Mouse (Mus musculus): Measurements from ENCODE around the gene Nrp2. TPM values are rescaled to one million over a fixed set of nuclear protein-coding genes. Genes with fewer than 3 reads are reported as not detected.

The Nrp2 gene
- total and polyA plus RNA-seq, 3 experiments, result not detected

DNA sequence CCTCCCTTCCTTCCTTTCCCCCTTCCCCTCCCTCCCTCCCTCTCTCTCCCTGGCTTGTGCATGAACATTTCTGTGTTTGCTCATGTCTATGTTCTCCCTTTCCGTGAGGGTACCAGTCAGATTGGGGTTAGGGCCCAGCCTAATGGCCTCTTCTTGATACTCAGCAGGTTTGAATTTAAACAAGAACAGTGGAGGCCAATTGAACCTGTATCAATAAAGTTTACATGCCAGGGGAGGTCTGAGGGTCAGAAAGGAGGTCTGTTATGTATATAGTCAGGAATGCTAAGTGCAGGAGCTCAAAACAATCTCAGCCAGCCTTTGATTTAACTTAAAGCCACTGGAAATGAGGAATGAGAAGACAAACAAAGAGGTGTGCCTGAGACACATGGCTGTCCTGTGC lies 110.9 kb downstream of the Nrp2 start:
- no peak overlapping the region for H3K9ac ChIP-seq (ENCODE audit: control insufficient read depth, low read depth, low read length, poor library complexity, severe bottlenecking)
- H3K27me3 ChIP-seq (ENCODE audit: control insufficient read depth in 1 of 2, insufficient read depth in 2 of 2, low read length in 2 of 2), result no peaks in the 10 kb centered on the region
- H3K79me2 ChIP-seq (ENCODE audit: control insufficient read depth, insufficient read depth, low read length, poor library complexity), result no peaks in the 10 kb centered on the region
- DNase-seq (ENCODE audit: low read depth, low spot score), result no peak
- no peak overlapping the region for H3K27ac ChIP-seq (ENCODE audit: control insufficient read depth, low read depth, low read length)
- no peak overlapping the region for H3K4me3 ChIP-seq (ENCODE audit: control insufficient read depth in 1 of 2, insufficient read depth in 1 of 2, low read depth in 2 of 2, low read length in 2 of 2)
- no peak for TF ChIP-seq ZKSCAN1 (IDR thresholded peaks at IDR 0.05; ENCODE audit: low read depth, low read length)
- no peak for TF ChIP-seq CHD2 (IDR thresholded peaks at IDR 0.05; ENCODE audit: low read length)
- TF ChIP-seq RAD21 (IDR thresholded peaks at IDR 0.05; ENCODE audit: low read depth, low read length), result no peak
- no peak for TF ChIP-seq NELFE (IDR thresholded peaks at IDR 0.05; ENCODE audit: low read depth, low read length)
- H3K9me3 ChIP-seq (replicated peaks; ENCODE audit: insufficient read depth, low read length), result no peaks in the 10 kb centered on the region
- no peaks in the 10 kb centered on the region for H3K36me3 ChIP-seq (ENCODE audit: control insufficient read depth in 1 of 2, insufficient read depth in 2 of 2, low read length in 2 of 2)
- no peaks in the 10 kb centered on the region for H3K4me1 ChIP-seq (ENCODE audit: control insufficient read depth in 1 of 2, insufficient read depth in 2 of 2, low read length in 2 of 2)

DNA sequence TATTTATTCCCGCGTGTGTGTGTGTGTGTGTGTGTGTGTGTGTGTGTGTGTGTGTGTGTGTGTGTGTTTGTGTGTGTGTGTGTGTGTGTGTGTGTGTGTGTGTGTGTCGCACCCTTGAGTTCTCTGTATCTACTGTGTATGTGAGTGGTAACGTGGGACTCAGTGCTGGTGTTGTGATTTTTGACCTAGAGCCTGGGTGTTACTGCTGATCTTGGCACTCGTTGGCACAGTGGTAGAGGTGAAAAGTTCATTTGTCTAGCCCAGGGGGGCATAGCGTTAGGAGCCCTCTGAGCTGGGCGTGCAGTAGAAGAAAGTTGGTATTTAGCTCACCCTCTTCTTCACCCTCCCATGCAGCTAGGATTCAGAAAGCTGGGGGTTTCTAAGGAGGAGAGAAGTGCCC lies 114.5 kb downstream of the Nrp2 start:
- TF ChIP-seq GATA1 (IDR thresholded peaks at IDR 0.05; ENCODE audit: low read depth, low read length) (no peak), E2F4 (IDR thresholded peaks at IDR 0.05; ENCODE audit: borderline replicate concordance, low read depth, low read length) (no peak), HCFC1 (IDR thresholded peaks at IDR 0.05; ENCODE audit: low read depth, low read length) (no peak), ZNF384 (IDR thresholded peaks at IDR 0.05; ENCODE audit: low read depth, low read length) (no peak), USF2 (IDR thresholded peaks at IDR 0.05; ENCODE audit: borderline replicate concordance in 1 of 2, insufficient read depth in 1 of 2, low read depth in 1 of 2, low read length in 2 of 2) (no peak), NRF1 (IDR thresholded peaks at IDR 0.05; ENCODE audit: insufficient read depth, low read depth, low read length, poor library complexity, severe bottlenecking) (no peak), POLR2AphosphoS2 (IDR thresholded peaks at IDR 0.05; ENCODE audit: low read length) (no peak), MAFK (IDR thresholded peaks at IDR 0.05; ENCODE audit: borderline replicate concordance, low read depth, low read length) (no peak), ELF1 (IDR thresholded peaks at IDR 0.05; ENCODE audit: low read depth, low read length) (no peak), TAL1 (IDR thresholded peaks at IDR 0.05; ENCODE audit: low read length) (no peak), BHLHE40 (IDR thresholded peaks at IDR 0.05; ENCODE audit: borderline replicate concordance, low read depth, low read length) (no peak), SIN3A (IDR thresholded peaks at IDR 0.05; ENCODE audit: low read length) (no peak), KAT2A (conservative IDR thresholded peaks at IDR 0.05; ENCODE audit: low read depth, low read length) (no peak)
- Histone ChIP-seq H3K4me1 (ENCODE audit: control insufficient read depth in 1 of 2, insufficient read depth in 2 of 2, low read length in 2 of 2) (no peaks in the 10 kb centered on the region), H3K27me3 (ENCODE audit: control insufficient read depth in 1 of 2, insufficient read depth in 2 of 2, low read length in 2 of 2) (no peaks in the 10 kb centered on the region), H3K27ac (ENCODE audit: control insufficient read depth, low read depth, low read length) (no peak overlapping the region), H3K9ac (ENCODE audit: control insufficient read depth, low read depth, low read length, poor library complexity, severe bottlenecking) (no peak overlapping the region), H3K9me3 (replicated peaks; ENCODE audit: insufficient read depth, low read length) (no peaks in the 10 kb centered on the region), H3K36me3 (ENCODE audit: control insufficient read depth in 1 of 2, insufficient read depth in 2 of 2, low read length in 2 of 2) (no peaks in the 10 kb centered on the region), H3K4me3 (ENCODE audit: control insufficient read depth in 1 of 2, insufficient read depth in 1 of 2, low read depth in 2 of 2, low read length in 2 of 2) (no peak overlapping the region), H3K79me2 (ENCODE audit: control insufficient read depth, insufficient read depth, low read length, poor library complexity) (no peaks in the 10 kb centered on the region)
- DNase-seq (ENCODE audit: low read depth, low spot score), result no peak
